ENCODE assay signal across 20 mouse cellular contexts in genomic region chr11:9531715-9532114, GRCm38 (mm10).
DNase-seq lines count a peak whose midpoint lies in the region; ATAC-seq and TF ChIP-seq lines count a peak whose summit lies in the region.
"Had no signal": no experiment of that assay in that cellular context is flagged by ENCODE, and none has a peak within 500 bp of the region (broad histone marks: within the 10 kb centered on the region; RNA-seq: fewer than 3 reads in every experiment).

No protein-coding gene starts in this region.

- no peak overlapping the region for H3K4me3 ChIP-seq in heart, embryonic 12.5 days
- H3K4me3 ChIP-seq in hindbrain, postnatal 0 days (ENCODE audit: low read length) = no peak overlapping the region
- no peak overlapping the region for H3K4me3 ChIP-seq in hindbrain, embryonic 13.5 days
- H3K4me3 ChIP-seq: embryonic facial prominence, embryonic 13.5 days; forebrain, embryonic 13.5 days; left cerebral cortex, adult 2 months; limb, embryonic 15.5 days; midbrain, embryonic 12.5 days; neural tube, embryonic 12.5 days had no signal

- 0 out of 2 replicates have a peak, but pooled peaks cover under 1% of the 10 kb centered on the region for H3K4me1 ChIP-seq in heart, embryonic 12.5 days (replicated peaks)
- H3K4me1 ChIP-seq in hindbrain, postnatal 0 days (ENCODE audit: insufficient read depth, low read length) = no peaks in the 10 kb centered on the region
- H3K4me1 ChIP-seq in hindbrain, embryonic 13.5 days (replicated peaks) = no peaks in the 10 kb centered on the region
- H3K4me1 ChIP-seq: embryonic facial prominence, embryonic 13.5 days; forebrain, embryonic 13.5 days; limb, embryonic 15.5 days; midbrain, embryonic 12.5 days; neural tube, embryonic 12.5 days had no signal

- peaks cover 22% of the 10 kb centered on the region for H3K27me3 ChIP-seq in heart, embryonic 12.5 days (replicated peaks)
- no peaks in the 10 kb centered on the region for H3K27me3 ChIP-seq in hindbrain, postnatal 0 days (ENCODE audit: insufficient read depth, low read length)
- H3K27me3 ChIP-seq in hindbrain, embryonic 13.5 days = no peaks in the 10 kb centered on the region
- H3K27me3 ChIP-seq: embryonic facial prominence, embryonic 13.5 days; forebrain, embryonic 13.5 days; limb, embryonic 15.5 days; midbrain, embryonic 12.5 days; neural tube, embryonic 12.5 days; Patski had no signal

- no peak overlapping the region for H3K27ac ChIP-seq in heart, embryonic 12.5 days (ENCODE audit: poor library complexity, severe bottlenecking)
- H3K27ac ChIP-seq in hindbrain, postnatal 0 days = no peak overlapping the region
- no peak overlapping the region for H3K27ac ChIP-seq in hindbrain, embryonic 13.5 days
- H3K27ac ChIP-seq: embryonic facial prominence, embryonic 13.5 days; forebrain, embryonic 13.5 days; left cerebral cortex, adult 2 months; limb, embryonic 15.5 days; midbrain, embryonic 12.5 days; neural tube, embryonic 12.5 days had no signal

- no peak for ATAC-seq in heart, embryonic 12.5 days (ENCODE audit: insufficient number of reproducible peaks, low FRiP score)
- ATAC-seq in hindbrain, postnatal 0 days = no peak
- no peak for ATAC-seq in hindbrain, embryonic 13.5 days (ENCODE audit: low FRiP score)
- ATAC-seq: CD4-positive, CD25-positive, alpha-beta regulatory T cell, adult 4 months; forebrain, embryonic 13.5 days; Patski had no signal

- H3K9ac ChIP-seq in heart, embryonic 12.5 days = no peak overlapping the region
- no peak overlapping the region for H3K9ac ChIP-seq in hindbrain, postnatal 0 days (replicated peaks; ENCODE audit: low read length)
- no peak overlapping the region for H3K9ac ChIP-seq in hindbrain, embryonic 13.5 days
- H3K9ac ChIP-seq: embryonic facial prominence, embryonic 13.5 days; forebrain, embryonic 13.5 days; limb, embryonic 15.5 days; midbrain, embryonic 12.5 days; neural tube, embryonic 12.5 days had no signal

- no peaks in the 10 kb centered on the region for H3K36me3 ChIP-seq in heart, embryonic 12.5 days
- H3K36me3 ChIP-seq in hindbrain, postnatal 0 days (ENCODE audit: insufficient read depth, low read length) = no peaks in the 10 kb centered on the region
- H3K36me3 ChIP-seq in hindbrain, embryonic 13.5 days = no peaks in the 10 kb centered on the region
- H3K36me3 ChIP-seq: embryonic facial prominence, embryonic 13.5 days; limb, embryonic 15.5 days; midbrain, embryonic 12.5 days; neural tube, embryonic 12.5 days had no signal

- no peak for TF ChIP-seq CTCF in hindbrain, postnatal 0 days (IDR thresholded peaks at IDR 0.05; ENCODE audit: low read depth)

- no peak overlapping the region for H3K4me2 ChIP-seq in heart, embryonic 12.5 days
- H3K4me2 ChIP-seq in hindbrain, postnatal 0 days (ENCODE audit: low read depth, low read length) = no peak overlapping the region
- H3K4me2 ChIP-seq in hindbrain, embryonic 13.5 days = no peak overlapping the region
- H3K4me2 ChIP-seq: embryonic facial prominence, embryonic 13.5 days; forebrain, embryonic 13.5 days; limb, embryonic 15.5 days; midbrain, embryonic 12.5 days; neural tube, embryonic 12.5 days had no signal

- no peaks in the 10 kb centered on the region for H3K9me3 ChIP-seq in heart, embryonic 12.5 days (replicated peaks)
- H3K9me3 ChIP-seq in hindbrain, postnatal 0 days (ENCODE audit: low read length) = no peaks in the 10 kb centered on the region
- no peaks in the 10 kb centered on the region for H3K9me3 ChIP-seq in hindbrain, embryonic 13.5 days
- H3K9me3 ChIP-seq: embryonic facial prominence, embryonic 13.5 days; forebrain, embryonic 13.5 days; limb, embryonic 15.5 days; midbrain, embryonic 12.5 days; neural tube, embryonic 12.5 days had no signal

- DNase-seq in heart, adult 9 months (ENCODE audit: low spot score in 2 of 2) = peak; percentile 4 to 21
- peak; percentile 8 to 25 for DNase-seq in spleen, postnatal 36 days (ENCODE audit: low spot score in 2 of 2)
- DNase-seq in spleen, postnatal 14 days (ENCODE audit: low spot score in 2 of 2) = no peak
- peak; percentile 59 for DNase-seq in lung, postnatal 36 days
- DNase-seq in skeletal muscle tissue, adult 2 months (ENCODE audit: low read depth, low spot score) = peak; percentile 13
- DNase-seq in hindbrain, postnatal 0 days (ENCODE audit: low spot score) = no peak
- DNase-seq: cerebellum, postnatal 14 days; kidney, postnatal 25 days; right cerebral cortex, adult 18-20 months; thymus, postnatal 14 days had no signal

- WGBS in heart, embryonic 12.5 days = 81% methylated on average over 8 of the region's 8 CpGs
- 92% methylated on average over 8 of the region's 8 CpGs for WGBS in hindbrain, postnatal 0 days
- 89% methylated on average over 8 of the region's 8 CpGs for WGBS in hindbrain, embryonic 13.5 days

Comparison
In these comparisons a context has a peak if more than half of its experiments do, and no peak if none do; other contexts are left out.
1. DNase-seq: peak in heart, adult 9 months (2 of 2), spleen, postnatal 36 days (2 of 2), lung, postnatal 36 days (single experiment) and skeletal muscle tissue, adult 2 months (single experiment); none in spleen, postnatal 14 days (0 of 2) and hindbrain, postnatal 0 days (single experiment).